In the genomic region with DNA sequence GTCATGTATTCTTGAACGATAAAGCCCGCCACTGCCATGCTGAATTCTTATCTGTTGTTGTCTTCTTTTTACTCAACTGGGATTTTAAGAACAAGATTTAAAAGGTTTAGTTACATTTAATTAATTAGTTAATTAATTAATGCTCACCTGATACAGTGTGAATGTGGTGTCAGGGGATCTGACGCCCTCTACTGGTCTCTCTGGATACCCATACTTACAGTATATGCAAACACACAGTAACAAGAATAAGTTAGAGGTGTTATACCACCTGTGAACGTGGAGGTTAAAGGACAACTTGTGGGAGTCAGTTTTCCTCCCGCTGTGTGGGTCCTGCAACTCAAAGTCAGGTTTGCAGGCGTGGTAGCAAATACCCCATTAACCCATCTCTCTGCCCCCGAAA, we compare ENCODE assay signal across 24 mouse cellular contexts. TPM values are rescaled to one million over a fixed set of nuclear protein-coding genes. Genes with fewer than 3 reads are reported as not detected.
DNase-seq lines count a peak whose midpoint lies in the region; TF ChIP-seq lines count a peak whose summit lies in the region.
"Had no signal": no experiment of that assay in that cellular context is flagged by ENCODE, and none has a peak within 500 bp of the region (broad histone marks: within the 10 kb centered on the region; RNA-seq: fewer than 3 reads in every experiment).

No protein-coding gene starts in this region.

- H3K4me3 ChIP-seq in gastrocnemius, adult 2 months: no peak overlapping the region
- H3K4me3 ChIP-seq in liver, adult 2 months (ENCODE audit: insufficient read depth, low read depth, low read length): no peak overlapping the region
- H3K4me3 ChIP-seq in E14TG2a.4 (replicated peaks; ENCODE audit: low read length): no peak overlapping the region
- H3K4me3 ChIP-seq: heart, embryonic 15.5 days; hindbrain, embryonic 13.5 days; limb, embryonic 15.5 days; midbrain, embryonic 10.5 days; neural tube, embryonic 15.5 days had no signal

- H3K4me1 ChIP-seq in liver, adult 2 months (ENCODE audit: control insufficient read depth, insufficient read depth, low read length): peaks cover 4% of the 10 kb centered on the region
- 0 out of 2 replicates have a peak, but pooled peaks cover 2% of the 10 kb centered on the region for H3K4me1 ChIP-seq in E14TG2a.4 (replicated peaks; ENCODE audit: low read depth, low read length)
- H3K4me1 ChIP-seq: hindbrain, embryonic 13.5 days; limb, embryonic 15.5 days; midbrain, embryonic 10.5 days had no signal

- no peak overlapping the region for H3K27ac ChIP-seq in gastrocnemius, adult 2 months
- H3K27ac ChIP-seq in liver, adult 2 months (replicated peaks; ENCODE audit: insufficient read depth, low read depth, low read length): no peak overlapping the region
- H3K27ac ChIP-seq: heart, embryonic 15.5 days; hindbrain, embryonic 13.5 days; limb, embryonic 15.5 days; midbrain, embryonic 10.5 days; neural tube, embryonic 15.5 days had no signal

- no peak for DNase-seq in gastrocnemius, adult 2 months
- no peak for DNase-seq in gastrocnemius, postnatal 10 days
- no peak for DNase-seq in liver, adult 2 months (ENCODE audit: extremely low read depth, low read depth, low spot score)
- no peak for DNase-seq in liver
- DNase-seq in induced T-regulatory cell, adult 2 months (ENCODE audit: low read depth): peak; percentile 16
- DNase-seq in embryo, embryonic 10 days (ENCODE audit: low spot score): no peak
- DNase-seq in embryo, embryonic 10.5 days (ENCODE audit: low spot score): no peak
- DNase-seq: B cell, adult 2 months; cerebellum, adult 11-12 months; cerebellum, postnatal 14 days; gastrocnemius, postnatal 36 days; heart, postnatal 36 days; kidney, postnatal 36 days; left cerebral cortex, postnatal 4 days; lung, adult 18-20 months; right cerebral cortex, adult 18-20 months; right cerebral cortex, postnatal 4 days; thymus, postnatal 25 days had no signal

- no peaks in the 10 kb centered on the region for H3K36me3 ChIP-seq in liver, adult 2 months (ENCODE audit: control insufficient read depth, insufficient read depth, low read length)
- H3K36me3 ChIP-seq in E14TG2a.4 (ENCODE audit: insufficient read depth, low read length): no peaks in the 10 kb centered on the region
- H3K36me3 ChIP-seq: heart, embryonic 15.5 days; hindbrain, embryonic 13.5 days; limb, embryonic 15.5 days; midbrain, embryonic 10.5 days; neural tube, embryonic 15.5 days had no signal

- no peak for TF ChIP-seq POLR2A in liver, adult 2 months (IDR thresholded peaks at IDR 0.05; ENCODE audit: extremely low read depth, insufficient read depth, low read length)

- no peak overlapping the region for H3K9ac ChIP-seq in liver, adult 2 months (ENCODE audit: low read depth, low read length)
- H3K9ac ChIP-seq: heart, embryonic 15.5 days; hindbrain, embryonic 13.5 days; limb, embryonic 15.5 days; neural tube, embryonic 15.5 days had no signal

- peaks cover 21% of the 10 kb centered on the region; the same call in 1 of the 2 replicates for H3K79me2 ChIP-seq in liver, adult 2 months (ENCODE audit: control insufficient read depth, insufficient read depth, low read length)

- TF ChIP-seq CTCF in gastrocnemius, adult 2 months (IDR thresholded peaks at IDR 0.05): peak; percentile 16; the same call in 1 of the 2 replicates
- TF ChIP-seq CTCF in liver, adult 2 months (IDR thresholded peaks at IDR 0.05; ENCODE audit: low read depth, low read length): peak; percentile 19; the same call in 1 of the 2 replicates
- peak; percentile 46 for TF ChIP-seq CTCF in E14TG2a.4 (conservative IDR thresholded peaks at IDR 0.05; ENCODE audit: low read length)

- H3K9me3 ChIP-seq in E14TG2a.4 (ENCODE audit: low read length): peaks cover 4% of the 10 kb centered on the region
- H3K9me3 ChIP-seq: heart, embryonic 15.5 days; hindbrain, embryonic 13.5 days; limb, embryonic 15.5 days; midbrain, embryonic 10.5 days; neural tube, embryonic 15.5 days had no signal

- WGBS in liver, adult 2 months: 88% methylated on average over 7 of the region's 7 CpGs

- H3K27me3 ChIP-seq in liver, adult 2 months (ENCODE audit: control insufficient read depth, insufficient read depth, low read length): no peaks in the 10 kb centered on the region
- H3K27me3 ChIP-seq in E14TG2a.4 (ENCODE audit: insufficient read depth, low read length): peaks cover 12% of the 10 kb centered on the region
- H3K27me3 ChIP-seq: neural tube, embryonic 15.5 days had no signal

- intact Hi-C loops in gastrocnemius, adult 2 months (cut with DNase I): no loop called here

RNA-seq across cellular contexts. Expression of gene Tgfa, which starts 8.1 kb away (rescaled TPM):
- under 1 TPM; 0.31 to 0.66 TPM for total RNA-seq in gastrocnemius, adult 2 months (2021)
- total RNA-seq in gastrocnemius, postnatal 10 days (2021): under 1 TPM; 0.35 to 0.75 TPM
- total RNA-seq in liver, adult 2 months (2014; rRNA removed): 6.3 and 8.5 TPM in 2 replicates
- polyA plus RNA-seq in liver, adult 2 months (2012; rRNA removed): 13.3 and 14.3 TPM in 2 replicates
